Mouse (Mus musculus) spleen, adult 2 months (tissue): ENCODE measurements around the gene Mia3.

Source experiments
- CTCF ChIP-seq: fragments of 200-500 bp; IDR thresholded peaks from 2 replicates; pipeline ENCODE4 v1.5.1; 2011; ENCODE audit warnings: mild to moderate bottlenecking, inconsistent platforms; ENCODE audit not compliant: insufficient read depth, insufficient read length, insufficient replicate concordance; ENCODE audit errors: extremely low read depth
- POLR2A ChIP-seq: fragments of 200-500 bp; IDR thresholded peaks from 2 replicates; pipeline ENCODE4 v1.6.1; 2011; ENCODE audit warnings: low read depth, low read length, inconsistent platforms

- TF ChIP-seq CTCF = no peak
- no peak for TF ChIP-seq POLR2A
Measured at GRCm38 (mm10) chr1:183296465-183296864, 72.9 kb downstream of the Mia3 start, which contains the start of gene Aida.
